Mouse (Mus musculus): ENCODE data around the gene Tk1. TPM values are rescaled to one million over a fixed set of nuclear protein-coding genes. Genes with fewer than 3 reads are reported as not detected.
A peak's percentile ranks its signal among the peaks of the same experiment; 100 is the strongest.
"Not testable (repeated sequence)": the region's sequence is repeated elsewhere in the genome, so short reads cannot be mapped to it uniquely, and the experiment has no call there.

Tk1 gene
- polyA plus RNA-seq, 1 experiment, result 61.6 TPM

DNA sequence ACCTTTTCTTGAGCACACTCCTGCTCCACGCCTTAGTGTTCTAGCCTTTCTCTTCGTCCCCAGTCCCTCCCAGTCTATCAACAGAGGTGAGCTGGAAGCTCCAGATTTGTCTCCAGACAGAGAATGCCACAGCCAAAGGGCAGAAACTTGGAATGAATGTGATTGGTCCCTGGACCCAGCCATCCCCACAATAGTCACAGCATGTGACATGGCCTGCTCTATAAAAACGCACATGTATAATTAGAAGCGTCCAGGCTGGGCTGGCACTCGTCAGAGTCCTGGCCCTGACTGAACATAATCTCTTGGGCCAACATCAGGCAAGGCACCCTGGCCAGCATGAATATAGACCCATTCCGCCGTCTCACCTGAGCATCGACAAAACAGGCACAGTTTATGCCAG, 6.8 kb downstream of the Tk1 start:
- Histone ChIP-seq H3K27me3 (ENCODE audit: control insufficient read depth, insufficient read depth, low read length) (no peaks in the 10 kb centered on the region), H3K4me1 (ENCODE audit: control insufficient read depth, insufficient read depth, insufficient read length) (0 out of 2 replicates have a peak, but pooled peaks cover under 1% of the 10 kb centered on the region), H3K4me3 (ENCODE audit: extremely low read depth, insufficient read depth, insufficient read length) (no peak overlapping the region), H3K27ac (ENCODE audit: insufficient read depth, low read length) (no peak overlapping the region), H3K36me3 (ENCODE audit: control insufficient read depth, insufficient read depth, low read length) (peaks cover 39% of the 10 kb centered on the region)
- DNase-seq (ENCODE audit: low read depth in 1 of 2, low spot score in 2 of 2), result no peak
- TF ChIP-seq CTCF (IDR thresholded peaks at IDR 0.05; ENCODE audit: extremely low read depth, insufficient read depth, insufficient read length, insufficient replicate concordance), result no peak
- TF ChIP-seq POLR2A (IDR thresholded peaks at IDR 0.05; ENCODE audit: low read depth, low read length), result no peak
- 91% methylated on average over 8 of the region's 8 CpGs for WGBS

DNA sequence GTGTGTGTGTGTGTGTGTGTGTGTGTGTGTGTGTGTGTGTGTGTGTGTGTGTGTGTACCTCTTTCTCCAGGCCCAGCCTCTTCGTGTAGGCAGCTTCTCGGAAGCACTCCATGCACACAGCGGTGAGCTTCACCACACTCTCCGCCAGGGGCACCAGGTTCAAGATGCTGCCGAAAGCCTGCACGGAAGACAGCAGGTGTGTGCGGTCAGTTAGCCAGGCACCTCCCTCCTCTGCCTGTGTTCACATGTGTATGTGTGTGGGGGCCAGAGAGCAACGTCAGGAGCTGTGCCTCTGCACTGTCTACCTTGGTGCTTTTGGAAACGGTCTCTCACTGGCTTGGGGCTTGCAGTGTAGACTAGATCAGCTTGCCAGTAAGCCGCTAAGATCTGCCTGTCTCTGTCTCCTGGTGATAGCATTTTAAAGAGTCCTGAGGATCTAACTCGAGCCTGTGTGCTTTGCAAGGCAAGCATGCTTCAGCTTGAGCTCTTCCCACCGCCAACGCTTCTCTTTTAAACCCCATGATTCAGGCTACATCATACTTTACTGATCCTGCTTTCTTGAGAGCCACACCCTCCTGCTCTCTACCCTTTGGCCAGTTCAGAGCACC, 9.4 kb downstream of the Tk1 start:
- 87% methylated on average over 13 of the region's 13 CpGs for WGBS

DNA sequence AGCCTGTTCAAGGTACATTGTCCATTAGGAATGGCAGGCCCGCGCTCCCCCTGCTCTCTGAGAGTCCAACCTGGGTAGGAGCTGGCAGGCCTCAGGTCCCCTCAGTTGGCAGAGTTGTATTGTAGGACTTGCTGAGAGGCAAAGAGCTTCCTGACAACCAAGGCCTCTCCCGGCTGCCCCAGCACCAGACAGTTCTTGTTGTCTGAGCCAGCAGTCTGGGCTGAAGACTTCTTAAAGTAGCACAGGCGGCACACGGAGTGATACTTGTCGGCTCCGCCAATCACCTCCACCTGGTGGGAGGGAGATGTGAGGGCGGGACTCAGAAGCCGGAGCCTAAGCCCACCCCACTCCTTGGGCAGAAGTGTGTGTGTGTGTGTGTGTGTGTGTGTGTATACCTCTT, 10.0 kb downstream of the Tk1 start:
- not testable (repeated sequence) for H3K27ac ChIP-seq (ENCODE audit: insufficient read depth, low read length); DNase-seq (ENCODE audit: low read depth in 1 of 2, low spot score in 2 of 2); H3K4me1 ChIP-seq (ENCODE audit: control insufficient read depth, insufficient read depth, insufficient read length); H3K27me3 ChIP-seq (ENCODE audit: control insufficient read depth, insufficient read depth, low read length); H3K4me3 ChIP-seq (ENCODE audit: extremely low read depth, insufficient read depth, insufficient read length)
- H3K36me3 ChIP-seq (ENCODE audit: control insufficient read depth, insufficient read depth, low read length), result peaks cover 41% of the 10 kb centered on the region
- WGBS, result 89% methylated on average over 9 of the region's 9 CpGs

More for the DNA sequence above, 9.4 kb downstream of the Tk1 start:
- no peaks in the 10 kb centered on the region for H3K27me3 ChIP-seq (ENCODE audit: control insufficient read depth, insufficient read depth, low read length)
- TF ChIP-seq POLR2A (IDR thresholded peaks at IDR 0.05; ENCODE audit: low read depth, low read length) (no peak), CTCF (IDR thresholded peaks at IDR 0.05; ENCODE audit: extremely low read depth, insufficient read depth, insufficient read length, insufficient replicate concordance) (no peak)
- DNase-seq (ENCODE audit: low read depth in 1 of 2, low spot score in 2 of 2), result no peak
- peaks cover 44% of the 10 kb centered on the region for H3K36me3 ChIP-seq (ENCODE audit: control insufficient read depth, insufficient read depth, low read length)
- no peaks in the 10 kb centered on the region; the same call in 1 of the 2 replicates for H3K4me1 ChIP-seq (ENCODE audit: control insufficient read depth, insufficient read depth, insufficient read length)
- H3K27ac ChIP-seq (ENCODE audit: insufficient read depth, low read length), result no peak overlapping the region
- H3K4me3 ChIP-seq (ENCODE audit: extremely low read depth, insufficient read depth, insufficient read length), result no peak overlapping the region

DNA sequence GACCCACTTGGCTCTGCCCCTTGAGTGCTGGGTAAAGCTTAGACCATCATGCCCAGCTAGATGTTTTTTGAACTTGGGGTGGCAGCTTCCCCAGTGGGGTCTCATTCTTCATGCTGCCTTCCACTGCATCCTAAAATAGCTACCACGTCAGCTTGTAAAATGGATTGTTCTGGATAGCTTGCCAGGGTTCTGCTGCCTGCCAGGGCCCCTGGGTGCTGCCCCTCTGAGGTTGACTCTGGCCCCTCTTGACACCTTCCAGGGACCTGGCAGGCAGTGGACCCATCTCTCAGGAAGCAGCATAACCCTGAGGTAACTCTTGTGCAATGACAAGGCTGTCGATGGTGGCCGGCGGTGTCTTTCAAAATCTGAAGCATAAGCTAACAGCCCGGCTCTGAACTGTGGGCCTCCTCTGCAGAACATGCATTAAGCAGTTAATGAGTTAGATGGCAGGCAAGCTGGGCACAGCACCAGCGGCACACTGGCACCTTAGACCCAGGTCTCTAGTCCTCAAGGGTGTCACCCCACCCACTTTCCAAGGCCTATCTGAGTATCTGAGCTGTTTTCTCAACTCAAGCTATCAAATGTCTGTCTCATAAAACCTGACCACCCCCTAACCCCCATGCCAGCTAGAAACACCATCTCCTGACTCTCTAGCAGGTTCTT, 11.1 kb downstream of the Tk1 start:
- H3K4me3 ChIP-seq (ENCODE audit: extremely low read depth, insufficient read depth, insufficient read length), result no peak overlapping the region
- TF ChIP-seq CTCF (IDR thresholded peaks at IDR 0.05; ENCODE audit: extremely low read depth, insufficient read depth, insufficient read length, insufficient replicate concordance) (no peak), POLR2A (IDR thresholded peaks at IDR 0.05; ENCODE audit: low read depth, low read length) (no peak)
- H3K36me3 ChIP-seq (ENCODE audit: control insufficient read depth, insufficient read depth, low read length), result peaks cover 39% of the 10 kb centered on the region
- no peak for DNase-seq (ENCODE audit: low read depth in 1 of 2, low spot score in 2 of 2)
- no peaks in the 10 kb centered on the region; the same call in 1 of the 2 replicates for H3K4me1 ChIP-seq (ENCODE audit: control insufficient read depth, insufficient read depth, insufficient read length)
- WGBS, result 93% methylated on average over 6 of the region's 6 CpGs
- no peaks in the 10 kb centered on the region for H3K27me3 ChIP-seq (ENCODE audit: control insufficient read depth, insufficient read depth, low read length)
- H3K27ac ChIP-seq (ENCODE audit: insufficient read depth, low read length), result no peak overlapping the region

DNA sequence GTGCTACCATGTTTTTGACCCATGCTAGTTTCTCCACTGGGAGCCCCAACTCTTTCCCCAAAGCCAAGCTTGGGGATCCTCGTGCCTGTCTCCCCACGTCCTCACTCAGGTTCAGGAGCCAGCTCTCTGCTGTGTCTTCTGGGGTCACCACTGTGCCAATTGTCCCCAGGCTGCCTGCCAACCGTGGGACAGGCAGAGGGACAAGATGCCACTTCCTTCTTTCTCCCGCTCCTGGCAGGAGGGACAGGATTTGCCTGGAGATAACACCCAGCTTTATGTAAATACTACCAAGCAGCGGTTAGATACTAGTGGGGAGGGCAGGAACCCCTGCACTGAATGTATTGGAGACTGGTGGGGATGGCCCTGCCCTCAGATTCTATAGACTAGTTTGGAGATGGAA, 12.0 kb downstream of the Tk1 start:
- no peak for DNase-seq (ENCODE audit: low read depth in 1 of 2, low spot score in 2 of 2)
- TF ChIP-seq POLR2A (IDR thresholded peaks at IDR 0.05; ENCODE audit: low read depth, low read length), result no peak
- TF ChIP-seq CTCF (IDR thresholded peaks at IDR 0.05; ENCODE audit: extremely low read depth, insufficient read depth, insufficient read length, insufficient replicate concordance), result no peak
- H3K27ac ChIP-seq (ENCODE audit: insufficient read depth, low read length), result peak overlapping the region; percentile 12; the same call in 1 of the 2 replicates
- H3K4me1 ChIP-seq (ENCODE audit: control insufficient read depth, insufficient read depth, insufficient read length), result peaks cover 5% of the 10 kb centered on the region; the same call in 1 of the 2 replicates
- no peak overlapping the region for H3K4me3 ChIP-seq (ENCODE audit: extremely low read depth, insufficient read depth, insufficient read length)
- H3K27me3 ChIP-seq (ENCODE audit: control insufficient read depth, insufficient read depth, low read length), result no peaks in the 10 kb centered on the region
- WGBS, result 65% methylated on average over 5 of the region's 5 CpGs
- peaks cover 35% of the 10 kb centered on the region for H3K36me3 ChIP-seq (ENCODE audit: control insufficient read depth, insufficient read depth, low read length)

DNA sequence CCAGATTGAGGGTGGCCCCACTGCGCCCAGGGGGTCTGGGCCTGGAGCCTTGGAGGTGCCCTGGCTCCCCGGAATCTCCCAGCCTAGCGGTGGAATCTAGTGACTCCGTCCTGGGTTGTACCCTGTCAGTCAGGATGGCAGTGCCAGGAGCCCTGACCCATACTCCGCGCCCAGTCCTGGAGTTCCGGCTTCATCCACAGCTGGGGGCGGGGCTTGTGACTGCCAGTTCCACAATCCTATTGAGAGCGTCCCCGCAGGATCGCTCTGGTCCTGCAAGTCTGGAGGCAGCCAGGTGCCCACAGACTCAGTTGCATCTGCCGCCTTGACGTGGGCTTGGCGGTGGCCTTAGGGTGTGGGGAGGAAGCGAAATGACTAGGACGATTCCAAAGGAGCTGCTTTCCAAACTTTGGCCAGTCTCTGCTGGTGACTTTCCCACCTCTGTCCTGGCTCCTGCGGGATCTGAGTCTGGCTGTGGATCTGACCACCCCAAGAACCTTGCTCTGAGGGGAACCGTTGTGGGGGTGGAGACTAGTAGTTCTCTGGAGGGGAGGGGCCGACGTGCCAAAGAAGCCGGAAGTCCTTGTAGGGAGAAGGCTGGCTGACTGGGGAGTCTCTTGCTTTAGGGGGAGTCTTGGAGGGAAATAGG, 15.4 kb downstream of the Tk1 start:
- Histone ChIP-seq H3K4me3 (ENCODE audit: extremely low read depth, insufficient read depth, insufficient read length) (peak overlapping the region; percentile 92), H3K36me3 (ENCODE audit: control insufficient read depth, insufficient read depth, low read length) (peaks cover 16% of the 10 kb centered on the region), H3K27ac (ENCODE audit: insufficient read depth, low read length) (peak overlapping the region; percentile 56), H3K27me3 (ENCODE audit: control insufficient read depth, insufficient read depth, low read length) (no peaks in the 10 kb centered on the region), H3K4me1 (ENCODE audit: control insufficient read depth, insufficient read depth, insufficient read length) (peaks cover 5% of the 10 kb centered on the region; the same call in 1 of the 2 replicates)
- WGBS, result under 1% methylated on average over 21 of the region's 21 CpGs
- peak; percentile 63 to 78 for DNase-seq (ENCODE audit: low read depth in 1 of 2, low spot score in 2 of 2)
- TF ChIP-seq CTCF (IDR thresholded peaks at IDR 0.05; ENCODE audit: extremely low read depth, insufficient read depth, insufficient read length, insufficient replicate concordance) (no peak), POLR2A (IDR thresholded peaks at IDR 0.05; ENCODE audit: low read depth, low read length) (no peak)
